Mouse (Mus musculus): Measurements from ENCODE around the gene Rai1. TPM values are rescaled to one million over a fixed set of nuclear protein-coding genes. Genes with fewer than 3 reads are reported as not detected.

Gene Rai1
- 3.8 and 4.6 TPM in 2 replicates for polyA plus RNA-seq (2015; fragmentation: Nextera tagmentation; extraction: Ambion mirVana)

DNA sequence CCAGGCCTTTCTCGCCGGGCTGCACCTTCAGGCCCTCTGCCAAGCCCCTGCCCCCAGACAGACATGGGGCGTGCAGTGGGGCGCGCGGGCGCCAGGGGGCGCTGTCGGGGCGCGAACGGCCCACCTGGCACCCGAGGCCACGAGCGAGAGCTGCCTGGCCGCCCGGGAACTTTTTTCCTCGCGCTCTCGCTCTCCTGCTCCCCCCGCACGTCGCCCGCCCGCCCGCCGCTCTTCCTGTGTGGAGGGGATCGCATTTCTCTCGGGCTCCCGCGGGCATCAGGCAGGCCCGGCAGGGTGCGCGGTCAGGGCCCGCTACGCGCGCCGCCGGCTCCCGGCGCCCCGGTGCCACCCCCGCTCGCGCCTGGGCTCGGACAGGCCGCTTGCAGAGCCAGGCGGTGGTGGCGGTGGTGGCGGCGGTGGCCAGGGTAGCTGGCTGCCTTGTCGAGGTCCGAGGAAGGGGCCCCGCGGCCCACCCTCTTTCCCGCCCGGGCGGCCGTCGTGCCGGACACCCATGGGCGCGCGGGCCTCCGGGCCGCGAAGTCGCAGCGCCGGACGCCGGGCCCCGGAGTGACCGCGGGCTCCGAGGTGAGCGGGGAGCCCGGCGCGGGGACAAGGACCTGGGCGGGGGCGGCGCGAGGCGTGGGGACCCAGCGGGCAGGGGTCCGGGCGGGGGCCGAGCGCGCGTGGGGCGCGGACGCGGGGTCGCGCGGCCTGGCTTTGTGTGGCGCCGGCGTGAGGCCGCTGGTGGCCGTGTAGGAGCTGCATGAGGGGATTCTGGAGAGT is at the start of gene Rai1:
Rai1 (plus strand) TSS at position 204 of the 783 bp plus-strand sequence.
- Histone ChIP-seq H3K36me3 (replicated peaks) (no peaks in the 10 kb centered on the region), H3K4me2 (peak within 1 kb of the TSS; percentile 100), H3K9ac (peak within 1 kb of the TSS; percentile 90), H3K4me1 (replicated peaks) (peaks cover 78% of the 10 kb centered on the region), H3K4me3 (replicated peaks) (peak within 1 kb of the TSS; percentile 88), H3K9me3 (replicated peaks) (no peaks in the 10 kb centered on the region), H3K27ac (replicated peaks) (peak within 1 kb of the TSS; percentile 89), H3K27me3 (no peaks in the 10 kb centered on the region)
- peak; percentile 69 for ATAC-seq (ENCODE audit: insufficient read depth)
- under 1% methylated on average over 104 of the region's 105 CpGs for WGBS (ENCODE audit: insufficient replicate concordance)

DNA sequence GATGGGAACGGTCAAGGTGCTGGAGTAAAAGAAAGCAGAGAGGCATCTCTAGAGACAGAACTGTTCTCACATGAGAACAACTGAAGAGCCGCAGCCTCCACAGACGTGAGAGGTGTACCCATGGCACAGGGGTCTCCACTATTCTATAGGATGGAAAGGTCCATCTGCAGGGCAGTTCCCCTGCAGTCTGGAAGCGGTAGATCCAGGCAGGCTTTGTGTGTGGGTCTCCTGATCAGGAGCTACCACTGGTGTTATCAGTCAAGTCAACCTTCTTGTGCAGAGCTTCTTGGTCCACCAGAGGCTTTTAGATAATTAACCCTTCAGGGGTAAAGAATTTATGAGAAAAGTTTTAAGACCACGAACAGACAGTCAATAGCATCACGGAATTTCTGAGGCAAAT is 48.3 kb upstream of the Rai1 start:
- H3K4me3 ChIP-seq (replicated peaks), result no peak overlapping the region
- H3K27ac ChIP-seq (replicated peaks), result no peak overlapping the region
- no peaks in the 10 kb centered on the region for H3K36me3 ChIP-seq (replicated peaks)
- no peak for ATAC-seq (ENCODE audit: insufficient read depth)
- no peaks in the 10 kb centered on the region for H3K9me3 ChIP-seq (replicated peaks)
- 44% methylated on average over 6 of the region's 6 CpGs for WGBS (ENCODE audit: insufficient replicate concordance)
- H3K27me3 ChIP-seq, result no peaks in the 10 kb centered on the region
- no peak overlapping the region for H3K4me2 ChIP-seq
- H3K4me1 ChIP-seq (replicated peaks), result peaks cover 7% of the 10 kb centered on the region; the same call in 1 of the 2 replicates
- H3K9ac ChIP-seq, result no peak overlapping the region

- Histone ChIP-seq H3K4me2 (no peak overlapping the region), H3K4me1 (replicated peaks) (peaks cover 7% of the 10 kb centered on the region; the same call in 1 of the 2 replicates), H3K27ac (replicated peaks) (no peak overlapping the region), H3K27me3 (no peaks in the 10 kb centered on the region), H3K36me3 (replicated peaks) (no peaks in the 10 kb centered on the region), H3K9me3 (replicated peaks) (no peaks in the 10 kb centered on the region), H3K9ac (no peak overlapping the region), H3K4me3 (replicated peaks) (no peak overlapping the region)
- 29% methylated on average over 2 of the region's 2 CpGs for WGBS (ENCODE audit: insufficient replicate concordance)
- ATAC-seq (ENCODE audit: insufficient read depth), result no peak
These were observed 46.8 kb upstream of the Rai1 start for GRCm38 (mm10) chr11:60057987-60058386.

GRCm38 (mm10) chr11:60058441-60058840 is 46.4 kb upstream of the Rai1 start:
- Histone ChIP-seq H3K9ac (no peak overlapping the region), H3K36me3 (replicated peaks) (no peaks in the 10 kb centered on the region), H3K4me2 (no peak overlapping the region), H3K9me3 (replicated peaks) (no peaks in the 10 kb centered on the region), H3K4me1 (replicated peaks) (peaks cover 7% of the 10 kb centered on the region; the same call in 1 of the 2 replicates), H3K4me3 (replicated peaks) (no peak overlapping the region), H3K27me3 (no peaks in the 10 kb centered on the region), H3K27ac (replicated peaks) (no peak overlapping the region)
- WGBS (ENCODE audit: insufficient replicate concordance), result 58% methylated on average over 10 of the region's 10 CpGs
- no peak for ATAC-seq (ENCODE audit: insufficient read depth)

- H3K9me3 ChIP-seq (replicated peaks), result no peaks in the 10 kb centered on the region
- no peak for ATAC-seq (ENCODE audit: insufficient read depth)
- 71% methylated on average over 2 of the region's 2 CpGs for WGBS (ENCODE audit: insufficient replicate concordance)
- H3K4me3 ChIP-seq (replicated peaks), result no peak overlapping the region
- H3K9ac ChIP-seq, result no peak overlapping the region
- no peak overlapping the region for H3K27ac ChIP-seq (replicated peaks)
- H3K4me2 ChIP-seq, result no peak overlapping the region
- H3K4me1 ChIP-seq (replicated peaks), result peaks cover 7% of the 10 kb centered on the region; the same call in 1 of the 2 replicates
- no peaks in the 10 kb centered on the region for H3K36me3 ChIP-seq (replicated peaks)
- no peaks in the 10 kb centered on the region for H3K27me3 ChIP-seq
These were observed 44.8 kb upstream of the Rai1 start for GRCm38 (mm10) chr11:60060026-60060425.

GRCm38 (mm10) chr11:60061504-60062006 is 43.3 kb upstream of the Rai1 start:
- H3K4me3 ChIP-seq (replicated peaks), result no peak overlapping the region
- no peak overlapping the region for H3K27ac ChIP-seq (replicated peaks)
- no peaks in the 10 kb centered on the region for H3K27me3 ChIP-seq
- H3K9ac ChIP-seq, result no peak overlapping the region
- 51% methylated on average over 4 of the region's 4 CpGs for WGBS (ENCODE audit: insufficient replicate concordance)
- peaks cover 7% of the 10 kb centered on the region; the same call in 1 of the 2 replicates for H3K4me1 ChIP-seq (replicated peaks)
- H3K9me3 ChIP-seq (replicated peaks), result no peaks in the 10 kb centered on the region
- no peaks in the 10 kb centered on the region for H3K36me3 ChIP-seq (replicated peaks)
- H3K4me2 ChIP-seq, result no peak overlapping the region
- ATAC-seq (ENCODE audit: insufficient read depth), result no peak

GRCm38 (mm10) chr11:60065267-60065666 is 39.5 kb upstream of the Rai1 start:
- no peak overlapping the region for H3K9ac ChIP-seq
- H3K4me2 ChIP-seq, result no peak overlapping the region
- H3K9me3 ChIP-seq (replicated peaks), result no peaks in the 10 kb centered on the region
- ATAC-seq (ENCODE audit: insufficient read depth), result no peak
- 65% methylated on average over 1 of the region's 1 CpGs for WGBS (ENCODE audit: insufficient replicate concordance)
- no peak overlapping the region for H3K4me3 ChIP-seq (replicated peaks)
- H3K4me1 ChIP-seq (replicated peaks), result no peaks in the 10 kb centered on the region
- H3K27ac ChIP-seq (replicated peaks), result no peak overlapping the region
- no peaks in the 10 kb centered on the region; the same call in 1 of the 2 replicates for H3K27me3 ChIP-seq
- H3K36me3 ChIP-seq (replicated peaks), result no peaks in the 10 kb centered on the region

DNA sequence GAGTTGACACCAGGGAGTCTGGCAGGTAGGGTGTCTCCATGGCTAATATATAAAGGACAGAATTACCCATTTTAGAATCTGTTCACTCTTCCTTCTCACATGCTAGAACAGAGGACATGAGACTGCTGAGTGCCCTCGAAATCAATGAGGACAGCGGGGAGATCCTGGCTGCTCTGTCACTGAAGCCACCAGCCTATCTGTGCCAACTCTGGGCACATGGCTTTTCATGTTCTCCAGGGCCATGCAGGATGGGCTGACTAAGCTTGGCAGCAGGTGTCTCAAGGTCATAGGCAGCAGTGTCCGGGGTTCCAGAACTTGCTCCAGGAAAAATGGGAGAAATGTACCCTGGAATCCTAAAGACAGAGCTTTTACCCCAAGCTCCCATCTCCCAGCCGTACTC is 37.2 kb upstream of the Rai1 start:
- Histone ChIP-seq H3K36me3 (replicated peaks) (no peaks in the 10 kb centered on the region), H3K4me3 (replicated peaks) (no peak overlapping the region), H3K9me3 (replicated peaks) (no peaks in the 10 kb centered on the region), H3K27me3 (no peaks in the 10 kb centered on the region; the same call in 1 of the 2 replicates), H3K4me2 (no peak overlapping the region), H3K27ac (replicated peaks) (no peak overlapping the region), H3K9ac (no peak overlapping the region), H3K4me1 (replicated peaks) (no peaks in the 10 kb centered on the region; the same call in 1 of the 2 replicates)
- 65% methylated on average over 4 of the region's 4 CpGs for WGBS (ENCODE audit: insufficient replicate concordance)
- no peak for ATAC-seq (ENCODE audit: insufficient read depth)

- Histone ChIP-seq H3K4me2 (no peak overlapping the region), H3K27ac (replicated peaks) (no peak overlapping the region), H3K27me3 (no peaks in the 10 kb centered on the region; the same call in 1 of the 2 replicates), H3K9me3 (replicated peaks) (no peaks in the 10 kb centered on the region), H3K9ac (no peak overlapping the region), H3K4me1 (replicated peaks) (no peaks in the 10 kb centered on the region; the same call in 1 of the 2 replicates), H3K4me3 (replicated peaks) (no peak overlapping the region), H3K36me3 (replicated peaks) (no peaks in the 10 kb centered on the region)
- ATAC-seq (ENCODE audit: insufficient read depth), result no peak
These were observed 36.2 kb upstream of the Rai1 start for GRCm38 (mm10) chr11:60068631-60069030.

DNA sequence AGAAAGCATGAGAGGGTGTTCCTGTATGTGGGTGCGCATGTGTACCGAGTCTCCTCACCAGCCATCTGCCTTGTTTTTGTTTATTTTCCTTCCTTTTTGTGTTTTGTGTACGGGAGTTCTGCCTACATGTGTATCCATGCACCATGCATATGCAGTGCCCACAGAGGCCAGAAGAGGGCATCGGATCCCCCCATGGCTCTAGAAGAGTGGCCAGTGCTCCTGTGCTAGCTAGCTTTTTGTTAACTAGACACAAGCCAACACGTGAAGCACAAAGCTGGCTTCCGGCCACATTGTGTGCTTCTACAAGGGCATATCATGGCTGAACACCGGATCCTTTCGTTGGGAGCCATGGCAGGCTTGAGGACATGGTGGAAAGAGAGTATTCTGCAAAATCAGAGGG is 34.2 kb upstream of the Rai1 start:
- Histone ChIP-seq H3K27me3 (no peaks in the 10 kb centered on the region; the same call in 1 of the 2 replicates), H3K9ac (no peak overlapping the region), H3K9me3 (replicated peaks) (no peaks in the 10 kb centered on the region), H3K4me2 (no peak overlapping the region), H3K4me1 (replicated peaks) (no peaks in the 10 kb centered on the region; the same call in 1 of the 2 replicates), H3K36me3 (replicated peaks) (no peaks in the 10 kb centered on the region), H3K27ac (replicated peaks) (no peak overlapping the region), H3K4me3 (replicated peaks) (no peak overlapping the region)
- ATAC-seq (ENCODE audit: insufficient read depth), result no peak
- 25% methylated on average over 8 of the region's 8 CpGs for WGBS (ENCODE audit: insufficient replicate concordance)

DNA sequence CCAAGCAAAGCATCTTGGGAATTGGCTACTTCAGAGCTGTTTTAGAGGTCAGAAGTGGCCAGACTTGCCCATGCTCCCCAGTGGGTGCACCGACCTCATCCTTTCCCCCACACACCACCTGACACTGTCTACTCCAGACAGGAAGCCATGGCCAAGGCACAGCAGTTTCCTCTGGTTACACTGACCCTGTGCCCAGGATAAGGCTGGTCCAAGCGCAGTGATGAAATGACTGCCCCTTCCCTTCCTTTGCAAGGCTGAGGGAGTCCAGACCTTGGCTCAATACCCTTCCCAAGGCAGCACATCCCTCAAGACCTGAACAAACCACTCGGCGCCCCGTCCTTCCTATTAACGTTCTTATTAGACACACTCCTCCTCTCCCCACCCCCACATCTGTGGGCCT is 33.6 kb upstream of the Rai1 start:
- Histone ChIP-seq H3K4me2 (no peak overlapping the region), H3K36me3 (replicated peaks) (no peaks in the 10 kb centered on the region), H3K9me3 (replicated peaks) (no peaks in the 10 kb centered on the region), H3K4me1 (replicated peaks) (no peaks in the 10 kb centered on the region; the same call in 1 of the 2 replicates), H3K4me3 (replicated peaks) (no peak overlapping the region), H3K9ac (no peak overlapping the region), H3K27me3 (no peaks in the 10 kb centered on the region; the same call in 1 of the 2 replicates), H3K27ac (replicated peaks) (no peak overlapping the region)
- WGBS (ENCODE audit: insufficient replicate concordance), result 63% methylated on average over 6 of the region's 6 CpGs
- ATAC-seq (ENCODE audit: insufficient read depth), result no peak

Data from liver, embryonic 15.5 days (tissue).